Mouse (Mus musculus) c-Kit-positive CD71-positive TER-119-negative erythroid progenitor cells, embryonic 14.5 days (primary cell): ENCODE data around the gene Fgfr2.

Source experiments
- DNase-seq: peaks from one replicate; pipeline ENCODE4 v3.0.0-alpha.2; 2013; ENCODE audit warnings: low read depth

Fgfr2 gene

GRCm38 (mm10) chr7:132715259-132715658 lies 407.9 kb downstream of the Fgfr2 start:
- no peak for DNase-seq

- DNase-seq = no peak
Observed at GRCm38 (mm10) chr7:132714236-132714923, 408.8 kb downstream of the Fgfr2 start.

DNA sequence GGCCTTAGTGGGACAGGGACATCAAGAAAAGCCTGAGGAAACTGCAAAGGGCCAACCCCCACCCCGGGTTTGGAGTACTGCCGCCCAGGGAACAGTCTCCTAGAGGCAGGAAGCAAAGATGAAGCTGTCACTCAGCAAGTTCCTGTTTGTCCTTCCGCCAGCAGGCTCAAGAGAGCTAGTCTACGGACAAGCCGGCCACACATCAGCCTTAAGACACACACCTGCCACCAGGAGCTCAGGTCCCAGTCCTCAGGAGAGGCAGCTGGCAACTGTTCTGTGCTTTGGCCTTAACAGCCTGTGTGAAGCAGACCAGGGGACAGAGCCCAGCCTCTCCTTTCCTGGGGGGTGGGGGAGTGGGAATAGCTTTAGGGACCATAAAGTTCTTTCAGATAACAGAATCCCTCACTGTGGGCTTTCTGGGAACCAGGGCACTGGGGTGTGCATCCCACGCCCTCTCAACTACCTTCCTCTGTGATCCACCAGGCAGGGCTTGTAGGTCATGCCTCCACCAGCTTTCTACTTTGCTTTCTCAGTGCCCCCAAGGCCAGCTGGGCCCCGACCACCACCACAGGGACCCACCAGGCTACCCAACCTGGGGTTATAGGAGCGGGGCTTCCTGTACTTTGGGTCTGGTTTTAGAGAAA lies 409.5 kb downstream of the Fgfr2 start:
- no peak for DNase-seq

- no peak for DNase-seq
Observed at GRCm38 (mm10) chr7:132712956-132713355, 410.2 kb downstream of the Fgfr2 start.

DNA sequence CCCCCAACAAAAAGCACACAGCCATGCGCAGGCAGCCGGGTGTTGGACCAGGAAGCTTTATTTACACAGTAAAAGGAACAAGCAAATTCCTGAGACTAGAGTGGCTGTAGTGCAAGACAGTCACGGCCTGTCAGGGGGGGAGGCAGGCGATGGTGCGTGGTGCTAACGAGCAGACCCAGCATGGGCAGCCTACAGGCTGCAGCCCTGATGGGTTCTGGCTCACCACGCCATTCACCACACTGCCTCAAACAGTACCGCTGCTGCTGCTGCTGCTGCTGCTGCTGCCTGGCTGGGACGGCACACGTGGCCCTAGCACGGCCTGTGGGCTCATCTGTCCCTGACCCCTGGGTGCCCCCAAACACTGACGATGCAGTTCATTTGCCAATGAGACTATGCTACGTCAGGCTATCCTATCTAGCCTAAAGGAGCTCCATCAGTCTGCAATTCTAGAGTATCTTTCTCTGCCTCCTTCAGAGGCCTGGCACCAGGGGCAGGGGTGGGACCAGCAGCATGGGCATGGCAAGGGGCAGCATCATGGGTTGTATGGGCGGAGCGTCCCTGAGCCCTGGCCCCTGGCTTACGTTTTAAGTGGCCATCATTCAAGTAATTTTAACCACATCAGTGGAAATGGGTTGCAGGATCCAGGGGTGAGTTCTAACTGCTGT lies 411.0 kb downstream of the Fgfr2 start:
- no peak for DNase-seq

GRCm38 (mm10) chr7:132711579-132711978 lies 411.6 kb downstream of the Fgfr2 start:
- DNase-seq = no peak

GRCm38 (mm10) chr7:132705130-132705529 lies 418.0 kb downstream of the Fgfr2 start:
- DNase-seq = no peak

DNA sequence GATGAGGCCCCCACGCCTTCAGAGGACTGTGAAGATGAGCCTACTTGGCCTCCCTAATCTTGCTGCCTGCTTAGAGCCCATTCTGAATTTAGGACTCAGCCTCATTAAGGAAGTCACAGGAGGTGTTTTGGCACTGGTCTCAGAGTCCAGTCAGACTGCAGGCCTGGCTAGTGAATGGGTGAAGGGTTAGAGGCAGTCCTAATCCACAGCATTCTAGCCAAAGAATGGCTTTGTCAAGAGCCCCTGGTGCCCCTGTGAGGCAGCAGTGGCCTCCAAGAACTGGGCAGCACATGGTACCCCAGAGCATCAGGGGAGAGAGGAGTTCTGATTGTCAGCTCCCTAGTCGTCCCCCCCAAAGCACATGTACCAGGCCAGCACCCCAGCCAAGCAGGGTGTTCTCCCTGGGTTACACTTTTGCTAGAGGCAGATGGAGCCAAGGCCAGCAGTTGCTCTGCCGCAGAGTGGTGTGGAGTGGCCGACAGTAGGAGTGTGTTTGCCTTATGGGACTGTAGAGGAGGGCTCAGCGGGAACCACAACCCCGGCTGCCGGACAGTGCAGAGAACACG lies 418.8 kb downstream of the Fgfr2 start:
- no peak for DNase-seq

DNA sequence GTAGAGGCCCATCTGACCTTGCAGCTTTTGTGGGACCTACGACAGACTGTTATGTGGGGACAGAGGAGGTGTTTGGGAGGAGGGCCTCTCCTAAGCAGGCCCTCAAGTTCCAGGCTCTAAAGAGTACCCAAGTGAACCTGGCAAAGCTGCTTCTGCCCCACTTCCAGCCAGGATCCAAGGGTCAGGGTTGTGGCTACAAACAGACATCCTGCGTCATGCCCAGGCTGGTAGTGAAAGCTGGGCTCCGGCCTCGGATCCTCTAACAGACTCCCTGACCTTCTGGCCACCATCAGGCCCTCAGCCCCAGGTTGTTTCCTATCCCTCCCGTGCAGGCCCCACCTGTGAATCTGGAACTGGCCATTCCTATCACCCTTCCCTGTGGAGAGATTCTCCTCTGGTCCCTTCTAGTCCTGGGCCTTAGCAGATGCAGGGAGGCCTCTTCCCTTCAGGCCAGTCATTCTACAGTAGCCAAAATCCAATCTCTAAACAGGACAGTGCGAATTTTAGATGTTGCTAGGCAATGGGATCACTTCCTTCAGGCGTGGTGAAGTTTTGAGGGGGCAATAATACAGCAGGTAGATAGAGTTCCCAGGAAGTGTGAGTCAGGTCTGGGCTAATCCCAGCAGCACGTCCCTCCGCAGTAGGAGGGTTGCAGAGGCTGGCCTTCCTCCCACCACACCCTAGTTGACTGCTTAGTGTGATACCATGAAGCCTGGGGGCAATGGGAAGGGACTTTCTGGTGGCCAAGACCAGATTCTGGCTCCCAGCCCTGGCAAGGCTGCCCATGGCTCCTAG lies 419.4 kb downstream of the Fgfr2 start:
- DNase-seq = no peak

- no peak for DNase-seq
Observed at GRCm38 (mm10) chr7:132702492-132703070, 420.6 kb downstream of the Fgfr2 start.

GRCm38 (mm10) chr7:132702024-132702423 lies 421.1 kb downstream of the Fgfr2 start:
- no peak for DNase-seq

GRCm38 (mm10) chr7:132701412-132701811 lies 421.7 kb downstream of the Fgfr2 start:
- DNase-seq = no peak

- DNase-seq = no peak
Observed at GRCm38 (mm10) chr7:132700107-132700506, 423.0 kb downstream of the Fgfr2 start.

DNA sequence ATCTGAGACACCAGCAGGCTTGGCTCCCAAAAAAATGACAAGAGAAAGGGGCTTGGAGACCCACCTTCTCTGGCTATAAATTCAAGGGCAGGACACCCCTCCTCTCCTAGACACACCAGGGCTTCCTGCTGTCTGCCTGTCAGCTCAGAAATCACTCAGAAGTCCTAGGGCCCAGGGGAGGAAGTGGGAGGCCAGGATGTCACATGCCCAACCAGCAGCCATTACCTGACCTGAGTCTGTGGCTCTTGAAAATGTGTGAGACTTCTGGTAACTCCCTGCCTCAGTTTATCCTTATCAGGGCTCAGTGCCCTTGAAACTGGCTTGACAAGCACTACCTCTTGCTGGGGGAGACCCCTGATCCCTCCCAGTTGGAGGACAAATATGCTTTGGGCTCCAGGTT lies 423.5 kb downstream of the Fgfr2 start:
- DNase-seq = no peak

GRCm38 (mm10) chr7:132699165-132699564 lies 424.0 kb downstream of the Fgfr2 start:
- DNase-seq = no peak

- DNase-seq = no peak
Observed at GRCm38 (mm10) chr7:132698737-132699136, 424.4 kb downstream of the Fgfr2 start.

- no peak for DNase-seq
Observed at GRCm38 (mm10) chr7:132697258-132697796, 425.8 kb downstream of the Fgfr2 start.

DNA sequence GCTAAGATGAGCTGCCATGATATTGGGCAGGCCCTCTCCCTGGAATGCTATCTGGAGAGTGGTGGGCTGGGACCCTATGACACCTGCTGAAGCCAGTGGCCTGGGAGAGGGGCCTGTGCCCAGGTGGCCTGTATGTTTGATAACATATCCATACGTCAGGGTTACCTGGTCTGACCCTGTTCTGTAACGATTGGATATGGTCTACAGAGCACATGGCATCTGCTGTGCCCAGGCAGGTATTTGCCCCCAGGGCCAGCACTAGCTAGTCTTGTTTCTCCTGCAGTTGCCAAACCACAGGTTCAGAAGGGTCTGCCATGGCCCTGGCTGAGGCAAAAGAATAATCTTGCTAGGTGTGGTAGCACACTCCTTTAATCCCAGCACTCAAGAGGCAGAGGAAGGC lies 429.6 kb downstream of the Fgfr2 start:
- no peak for DNase-seq

DNA sequence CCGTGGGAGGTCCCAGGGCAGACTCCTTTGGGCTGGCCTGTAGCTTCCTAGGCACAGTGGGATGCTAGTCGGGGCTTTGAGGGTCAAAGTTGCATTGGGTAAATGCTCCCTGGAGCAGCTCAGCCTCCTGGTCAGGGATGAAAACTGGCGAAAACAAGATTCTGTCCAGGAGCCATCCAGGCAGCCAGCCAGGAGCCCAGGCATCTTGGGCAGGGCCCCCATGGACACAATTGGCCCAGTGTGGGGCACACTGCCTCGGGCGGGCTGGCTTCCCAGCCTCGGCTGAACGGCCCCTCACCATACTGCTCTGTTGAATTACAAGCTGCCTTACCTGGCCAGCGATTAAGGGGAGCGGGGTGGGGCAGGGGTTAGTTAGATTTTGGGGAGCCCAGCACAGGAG lies 430.4 kb downstream of the Fgfr2 start:
- DNase-seq = no peak

GRCm38 (mm10) chr7:132690716-132691472 lies 432.3 kb downstream of the Fgfr2 start:
- no peak for DNase-seq

DNA sequence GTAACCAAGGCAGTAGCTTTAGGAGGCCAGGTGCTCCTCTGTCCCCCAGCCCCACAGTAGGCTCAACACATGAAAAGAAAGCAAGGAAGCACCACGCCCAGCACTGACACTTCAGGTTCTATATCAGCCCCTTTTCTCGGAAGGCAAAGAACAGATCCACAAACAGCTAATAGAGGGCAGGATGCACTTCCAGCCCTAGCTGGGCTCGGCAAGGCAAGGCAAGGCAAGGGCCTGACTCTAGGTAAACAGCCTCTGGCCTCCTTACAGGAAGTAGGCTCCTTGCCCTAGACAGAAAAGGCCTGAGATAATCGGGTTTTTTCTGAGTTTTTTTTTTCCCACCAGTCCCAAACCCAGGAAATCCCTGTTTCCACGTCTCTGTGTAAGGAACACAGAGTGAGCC lies 433.4 kb downstream of the Fgfr2 start:
- DNase-seq = no peak
